Mouse (Mus musculus) cerebellum, postnatal 36 days (tissue): Measurements from ENCODE around the gene Nup214.

ENCODE experiments used
- DNase-seq, 2 experiments: peaks; one replicate each; pipeline ENCODE4 v3.0.0; 2021 to 2022; ENCODE audit warnings: mixed read lengths in 2 of 2

Nup214 gene

DNA sequence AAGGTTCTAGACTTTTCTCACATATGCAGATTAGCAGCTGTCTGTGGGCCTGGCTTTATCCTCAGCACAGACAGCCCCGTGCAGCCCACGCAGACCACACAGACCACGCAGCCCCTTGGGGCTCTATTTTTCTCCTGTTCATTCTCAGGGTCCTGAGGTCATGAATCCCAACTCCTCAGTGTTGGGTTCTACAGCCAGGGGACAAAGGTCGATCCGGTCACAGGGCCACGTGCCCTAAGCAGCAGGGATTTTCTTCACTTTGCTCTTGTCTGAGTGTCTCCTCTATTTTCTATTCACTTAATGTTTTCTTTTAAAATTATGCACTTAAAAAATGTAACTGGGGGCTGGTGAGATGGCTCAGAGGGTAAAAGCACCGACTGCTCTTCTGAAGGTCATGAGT is 101.1 kb downstream of the Nup214 start:
- no peak for DNase-seq

DNA sequence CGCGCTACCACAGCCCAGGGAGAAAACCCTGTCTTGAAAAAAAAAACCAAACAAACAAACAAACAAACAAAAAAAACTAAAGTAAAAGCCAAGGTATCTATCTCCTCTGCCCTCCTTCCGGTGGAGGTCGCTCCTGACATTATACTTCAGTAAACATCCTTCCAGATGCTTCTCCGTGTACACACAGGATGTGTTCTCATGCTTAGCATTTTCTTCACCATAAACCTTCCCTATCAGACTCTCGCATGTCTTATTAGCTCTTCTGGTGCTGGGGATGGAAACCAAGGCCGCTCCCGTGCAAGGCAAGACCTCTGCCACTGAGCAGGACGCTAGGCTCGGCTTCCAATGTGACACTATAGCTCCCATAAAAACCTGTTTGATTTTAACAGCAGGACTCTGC is 103.5 kb downstream of the Nup214 start:
- DNase-seq = no peak

DNA sequence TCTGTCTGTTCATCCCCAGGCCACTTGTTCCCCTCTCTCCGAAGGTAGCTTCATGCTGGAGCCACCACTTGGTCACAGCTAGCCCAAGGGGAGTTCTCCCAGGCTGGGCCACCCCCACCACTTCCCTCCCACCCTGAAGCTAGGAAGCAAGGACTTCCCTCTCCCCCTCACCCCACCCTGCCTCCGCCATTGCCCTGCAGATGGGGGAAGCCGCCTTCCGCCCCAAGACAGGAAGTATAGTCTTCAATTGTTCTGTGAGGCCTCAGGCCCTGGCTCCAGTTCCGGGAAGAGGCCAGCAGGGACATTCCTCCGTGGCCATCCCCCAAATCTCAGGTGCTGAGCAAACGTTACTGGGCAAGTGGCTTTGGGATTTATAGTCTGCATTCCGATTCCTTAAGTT is 104.3 kb downstream of the Nup214 start:
- DNase-seq = no peak

DNA sequence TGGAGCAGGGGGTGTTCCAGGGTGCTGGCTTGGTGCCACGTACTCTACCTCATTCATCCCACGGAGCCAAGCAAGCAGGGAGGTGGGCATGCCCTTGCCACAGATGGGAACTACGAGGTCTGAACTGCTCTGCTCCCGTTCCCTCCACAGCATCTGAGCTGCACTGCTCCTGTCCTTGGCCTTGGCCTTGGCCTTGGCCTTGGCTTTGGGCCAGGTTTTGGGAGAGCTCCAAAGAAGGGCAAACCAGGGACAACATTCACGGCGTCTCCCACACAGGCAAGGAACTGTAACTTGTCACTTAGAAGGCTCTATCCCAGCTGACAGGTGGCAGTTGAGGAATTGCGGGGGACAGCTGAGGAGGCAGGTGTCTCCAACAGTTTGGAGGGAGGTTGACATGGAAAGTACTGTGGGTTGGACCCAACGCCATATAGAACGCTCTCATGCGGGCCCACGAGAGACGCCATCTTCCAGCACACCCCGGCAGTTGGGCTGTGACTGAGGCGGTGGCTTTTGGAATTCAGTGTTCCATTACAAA is 105.0 kb downstream of the Nup214 start:
- no peak for DNase-seq

DNA sequence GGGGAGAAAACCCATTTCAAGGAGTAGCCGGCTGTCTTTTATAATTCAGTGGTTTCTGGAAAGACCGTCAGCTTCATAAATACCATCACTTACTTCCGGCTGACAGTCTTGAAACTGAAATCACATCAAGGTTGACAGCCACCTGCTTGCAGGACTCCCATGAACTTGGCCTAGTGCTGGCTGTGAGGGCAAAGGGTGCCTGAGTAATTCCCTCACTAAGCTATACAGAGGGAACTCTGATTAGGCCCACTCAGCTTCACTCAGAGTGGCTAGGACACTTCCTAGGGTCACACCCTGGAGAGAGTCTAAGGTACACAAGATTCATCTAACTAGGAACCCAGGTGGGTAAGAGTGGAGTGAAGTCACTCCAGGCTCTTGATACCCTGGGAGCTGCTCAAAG is 106.4 kb downstream of the Nup214 start:
- DNase-seq = no peak

DNA sequence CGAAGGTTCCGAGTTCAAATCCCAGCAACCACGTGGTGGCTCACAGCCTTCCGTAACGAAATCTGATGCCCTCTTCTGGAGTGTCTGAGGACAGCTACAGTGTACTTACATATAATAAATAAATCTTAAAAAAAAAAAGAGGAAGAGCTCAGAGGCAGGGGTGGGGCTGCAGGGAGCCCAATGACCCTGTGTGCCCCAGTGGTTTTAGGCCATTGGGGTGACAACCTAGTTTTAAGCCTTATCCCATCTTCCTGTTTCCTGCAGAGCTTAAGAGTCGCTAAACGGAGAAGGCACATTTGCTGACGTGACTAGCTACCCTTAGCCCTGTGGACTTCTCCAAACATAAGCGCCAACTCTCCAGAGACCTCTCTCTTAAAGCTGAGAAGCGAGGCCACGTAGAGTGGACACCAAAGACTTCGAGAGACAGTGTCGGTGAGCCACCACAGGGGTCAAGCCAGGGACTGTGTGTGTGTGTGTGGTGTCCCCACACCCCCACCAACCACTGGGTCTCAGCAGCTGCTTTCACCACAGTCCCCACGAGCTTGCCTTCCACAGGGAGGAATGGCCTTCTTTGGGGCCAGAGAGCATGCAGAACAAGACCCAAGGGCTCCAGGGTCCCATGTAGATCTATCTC is 107.2 kb downstream of the Nup214 start:
- no peak for DNase-seq

DNA sequence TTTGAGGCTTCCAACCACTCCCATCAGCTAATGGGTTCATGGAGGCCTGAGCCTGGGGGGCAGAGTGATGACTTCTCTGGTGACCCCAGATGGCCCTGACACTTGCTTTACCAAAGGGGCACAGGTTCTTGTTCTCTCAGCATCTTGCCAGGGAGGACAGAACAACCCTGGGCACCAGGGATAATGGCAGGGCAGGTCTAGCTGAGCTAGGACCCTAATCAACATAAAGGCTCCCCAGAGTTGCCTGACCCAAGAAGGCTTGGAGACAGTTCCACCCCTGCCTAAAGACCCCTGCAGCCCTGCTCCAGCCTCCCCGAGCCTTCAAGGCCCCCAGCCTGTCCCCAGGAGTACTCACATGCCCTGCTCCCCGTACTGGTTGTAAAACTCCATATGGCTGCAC is 108.0 kb downstream of the Nup214 start:
- no peak for DNase-seq

DNA sequence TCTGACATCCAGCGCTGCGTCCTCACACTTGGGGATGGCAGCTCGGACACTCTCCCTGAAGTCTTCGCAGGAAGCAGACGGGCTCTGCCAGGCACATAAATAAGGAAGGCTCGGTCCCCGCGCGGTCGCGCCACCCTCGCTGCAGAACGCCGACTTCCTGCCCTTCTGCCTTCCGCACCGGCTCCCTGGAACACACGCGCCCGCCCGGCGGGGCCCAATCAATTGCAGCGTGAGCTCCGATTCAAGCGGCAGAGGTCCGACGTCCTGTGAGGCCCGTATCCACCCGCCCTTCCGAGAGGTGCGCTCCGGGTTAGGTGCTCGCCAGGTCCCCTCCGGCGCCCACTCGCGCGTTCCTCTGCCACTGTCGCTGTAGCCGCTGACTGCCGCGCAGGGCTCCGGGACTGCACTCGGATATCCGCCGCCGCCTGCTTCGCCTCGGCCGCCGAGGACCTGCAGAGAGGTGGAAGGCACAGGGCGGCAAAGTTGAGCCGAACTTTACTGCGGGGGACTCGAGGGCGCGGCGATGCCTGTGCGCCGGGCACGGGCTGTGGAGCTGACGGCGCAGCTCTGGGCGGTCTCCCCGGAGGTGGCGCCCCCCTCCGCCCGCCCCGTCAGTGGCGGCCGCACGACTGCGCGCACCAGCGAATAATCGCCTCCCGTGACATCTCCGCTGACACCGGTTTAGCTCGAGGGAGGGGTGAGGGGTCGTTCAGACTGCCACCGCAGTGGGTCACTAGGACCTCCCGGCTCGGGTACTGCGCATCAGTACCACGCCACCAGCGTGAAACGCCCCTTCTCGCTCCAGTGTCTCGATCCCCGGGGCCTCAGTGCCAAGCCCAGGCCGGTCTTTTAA is 109.1 kb downstream of the Nup214 start:
- DNase-seq = peak in 1 of 2 experiments; percentile 29

DNA sequence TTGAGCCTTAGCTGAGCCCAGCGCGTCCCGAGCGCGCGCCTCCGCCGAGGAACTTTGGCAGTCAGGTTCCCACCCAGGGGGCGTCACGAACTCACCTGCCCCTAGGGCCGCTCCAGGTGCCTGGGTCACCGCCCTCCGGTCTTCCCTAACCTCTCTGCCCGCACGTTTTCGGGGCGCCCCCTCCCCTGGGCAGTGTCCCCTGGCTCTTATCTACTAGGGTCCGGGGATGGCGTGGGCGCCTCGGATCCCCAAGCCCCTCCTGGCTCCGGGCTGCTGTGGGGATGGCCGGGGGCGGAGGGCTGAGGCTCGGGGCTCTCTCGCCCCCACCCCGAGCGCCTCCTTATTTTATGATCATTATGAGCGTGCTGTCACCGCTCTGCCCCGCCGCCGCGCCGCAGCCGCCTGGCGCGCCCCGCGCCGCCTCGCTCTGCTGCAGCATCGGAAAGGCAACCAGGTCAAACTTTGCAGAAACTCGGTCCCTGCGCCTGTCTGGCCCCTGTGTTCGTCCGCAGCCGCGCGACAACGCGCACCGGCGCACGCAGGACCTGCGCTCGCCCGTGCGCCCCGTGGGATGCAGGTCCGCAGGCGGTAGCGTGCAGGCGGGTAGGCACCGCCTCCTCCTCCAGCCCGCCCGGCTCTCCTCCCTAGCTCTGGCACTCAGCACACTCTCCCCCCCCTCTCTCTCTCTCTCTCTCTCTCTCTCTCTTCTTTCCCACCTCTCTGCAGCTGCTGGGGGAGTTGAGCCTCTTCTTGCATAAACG is 110.1 kb downstream of the Nup214 start, which contains the start of gene Fam78a:
Gene Fam78a, minus strand, starts transcription at position 747 of the 761 bp plus-strand sequence.
- peak; percentile 33 for DNase-seq

DNA sequence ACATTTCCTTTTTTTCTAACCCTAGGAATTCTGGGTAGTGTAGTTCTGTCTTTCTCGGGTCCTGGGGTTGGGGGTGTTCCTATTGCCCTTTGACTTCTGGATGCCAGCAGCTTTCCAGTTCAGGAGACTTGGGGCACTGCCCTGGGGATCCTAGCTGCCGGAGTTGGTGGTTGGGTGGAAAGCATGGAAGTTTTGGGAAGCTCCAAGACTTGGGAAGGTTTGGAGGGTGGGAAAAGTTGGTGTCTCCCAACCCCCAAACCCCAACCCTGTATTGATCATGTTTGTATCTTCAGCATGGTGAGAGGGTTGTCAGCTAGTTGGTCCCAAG is 110.6 kb downstream of the Nup214 start:
- no peak for DNase-seq

DNA sequence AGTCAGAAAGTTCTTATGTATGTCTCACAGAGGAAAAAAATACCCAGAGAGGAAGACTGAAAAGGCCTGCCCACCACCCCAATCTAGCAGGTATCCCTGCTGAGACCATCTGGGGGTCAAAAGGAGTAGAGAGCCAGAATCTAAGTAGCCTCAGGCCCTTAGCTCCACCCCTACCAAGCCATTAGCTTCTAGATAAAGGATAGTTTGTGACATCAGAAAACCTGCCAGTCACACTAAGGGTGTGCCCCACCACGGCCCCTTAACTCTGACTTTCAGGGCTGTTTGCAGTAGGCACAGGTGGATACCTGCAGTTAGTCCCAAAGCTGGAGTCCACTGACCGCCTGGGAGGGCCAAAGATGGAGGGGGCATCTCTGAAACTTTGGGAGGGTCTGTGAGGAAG is 111.0 kb downstream of the Nup214 start:
- DNase-seq = no peak

DNA sequence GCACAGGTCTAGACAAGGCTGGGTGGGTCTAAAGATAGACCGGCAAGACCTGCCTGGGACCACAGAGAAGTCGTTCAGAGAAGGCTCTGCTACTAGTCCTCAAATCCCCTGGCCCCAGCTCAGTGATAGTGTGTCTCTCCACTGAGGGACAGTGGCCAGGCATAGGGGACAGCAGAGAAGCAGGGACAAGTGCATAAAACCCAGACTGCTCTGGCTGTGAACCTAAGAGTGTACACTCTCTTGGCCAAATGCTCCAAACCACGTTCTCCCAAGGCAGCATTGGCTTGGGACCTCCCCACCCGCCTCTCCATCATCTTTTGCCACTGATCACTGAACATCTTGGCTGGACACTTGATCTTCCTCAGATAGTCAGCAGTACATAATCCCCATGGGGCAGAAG is 113.4 kb downstream of the Nup214 start:
- no peak for DNase-seq

DNA sequence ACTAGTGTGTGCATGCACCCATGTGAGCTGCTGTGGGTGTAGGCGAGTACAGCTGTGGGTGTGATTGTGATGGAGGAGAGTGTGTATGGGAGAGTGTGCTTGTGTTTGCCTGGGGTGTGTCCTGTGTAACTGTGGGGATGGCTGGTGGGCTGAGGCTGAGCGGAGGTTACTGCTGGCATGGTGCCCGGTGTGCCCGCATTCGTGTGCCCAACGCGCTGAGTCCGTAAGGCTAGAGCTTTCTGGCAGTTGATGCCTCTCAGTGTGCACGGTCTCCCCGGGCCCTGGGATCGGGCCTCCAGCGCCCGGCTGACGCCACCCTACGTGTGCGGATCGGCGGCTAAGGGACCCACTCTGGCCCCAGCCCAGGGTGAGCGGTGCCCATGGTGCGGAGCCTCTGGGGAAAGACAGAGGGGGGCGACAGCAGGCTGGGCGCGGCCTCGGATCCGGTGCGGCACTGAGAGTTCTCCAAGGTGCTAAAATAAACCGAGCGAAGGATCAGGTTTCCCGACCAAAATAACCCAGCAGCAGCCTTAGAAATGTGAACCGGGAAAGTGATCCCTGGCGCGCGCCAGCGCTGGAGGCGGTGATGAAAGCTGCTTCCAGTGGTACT is 114.2 kb downstream of the Nup214 start:
- peak in 1 of 2 experiments; percentile 28 for DNase-seq

DNA sequence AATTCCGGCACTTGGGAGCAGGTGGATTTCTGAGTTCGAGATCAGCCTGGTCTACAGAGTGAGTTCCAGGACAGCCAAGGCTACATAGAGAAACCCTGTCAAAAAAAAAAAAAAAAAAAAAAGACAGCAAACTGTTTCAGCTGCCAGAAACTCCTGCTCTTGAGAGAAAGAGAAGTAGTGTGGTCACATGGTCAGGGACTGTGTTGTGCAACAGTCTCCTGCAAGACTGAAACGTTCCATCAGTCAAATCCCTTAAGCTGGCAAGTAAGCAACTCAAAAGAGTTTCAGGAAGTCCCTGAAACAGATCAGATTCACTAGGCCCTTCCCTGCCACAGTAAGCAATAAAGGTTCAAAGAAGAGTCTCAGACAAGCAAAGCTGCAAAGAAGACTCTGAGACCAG is 115.4 kb downstream of the Nup214 start:
- DNase-seq = no peak

DNA sequence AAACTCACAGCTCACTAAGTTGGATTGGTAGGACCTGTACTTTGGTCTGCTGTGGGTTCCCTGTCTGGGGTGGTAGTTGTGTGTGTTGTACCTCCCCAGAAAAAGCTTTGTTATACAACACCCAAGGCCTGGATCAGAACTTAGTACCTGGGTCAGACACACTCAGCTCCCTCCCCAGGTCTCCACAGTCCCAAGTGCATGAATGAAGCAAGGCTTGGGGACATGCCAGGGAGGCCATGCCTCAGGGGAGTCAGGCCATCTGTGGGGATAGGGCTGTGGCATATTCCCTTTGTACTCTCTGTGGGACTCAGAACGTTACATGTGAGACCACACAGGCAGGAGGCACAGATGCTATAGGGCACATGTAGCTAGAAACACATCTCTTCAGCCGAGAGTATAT is 115.9 kb downstream of the Nup214 start:
- no peak for DNase-seq

DNA sequence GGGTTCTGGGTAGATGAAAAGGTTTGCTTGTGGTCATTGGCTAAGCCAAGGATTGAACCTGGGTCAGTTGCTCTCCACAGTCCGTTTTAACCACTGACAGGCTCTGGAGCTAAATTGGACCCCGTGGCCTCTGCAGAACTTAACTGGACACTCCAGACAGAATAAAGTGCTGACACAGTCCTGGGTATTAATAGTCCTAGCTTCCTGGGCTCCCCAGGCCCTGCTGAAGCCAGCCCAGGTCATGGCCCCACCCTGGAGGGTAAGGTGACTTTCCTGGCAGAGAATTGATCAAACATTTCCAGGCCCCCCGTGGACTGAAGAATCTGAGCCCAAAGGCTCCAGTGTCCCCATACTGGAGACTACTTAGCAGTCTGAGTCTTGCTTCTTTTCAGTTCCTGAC is 117.7 kb downstream of the Nup214 start:
- no peak for DNase-seq

DNA sequence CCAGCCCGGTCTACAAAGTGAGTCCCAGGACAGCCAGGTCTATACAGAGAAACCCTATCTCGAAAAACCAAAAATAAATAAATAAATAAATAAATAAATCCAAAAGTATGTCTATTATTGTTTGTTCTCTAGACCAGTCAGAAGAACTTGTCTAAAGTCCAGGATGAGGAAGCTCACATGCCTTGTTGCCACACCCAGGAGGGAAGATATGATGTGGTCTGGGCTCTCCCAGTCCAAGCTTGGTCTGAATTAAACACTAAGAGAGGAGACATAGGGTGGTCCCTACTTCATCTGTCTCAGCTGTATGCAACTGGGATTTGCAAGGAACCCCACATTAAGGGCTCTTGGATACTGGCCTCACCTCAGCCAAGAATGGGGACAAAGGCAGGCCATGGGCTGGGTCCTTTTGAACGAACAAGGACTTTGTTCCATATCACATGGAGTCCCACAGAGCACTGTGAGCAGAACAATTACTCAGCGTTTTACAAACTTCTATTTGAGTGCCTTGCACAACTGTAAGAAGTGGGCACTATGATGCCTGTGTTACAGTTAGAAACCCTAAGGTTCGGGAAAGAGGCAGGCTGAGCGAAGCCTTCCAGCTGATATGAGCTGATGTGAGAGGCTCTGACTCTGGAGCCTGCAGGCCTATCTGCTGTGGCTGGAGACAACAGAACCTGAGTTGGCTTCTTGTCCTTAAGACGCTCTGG is 119.9 kb downstream of the Nup214 start:
- DNase-seq = no peak

DNA sequence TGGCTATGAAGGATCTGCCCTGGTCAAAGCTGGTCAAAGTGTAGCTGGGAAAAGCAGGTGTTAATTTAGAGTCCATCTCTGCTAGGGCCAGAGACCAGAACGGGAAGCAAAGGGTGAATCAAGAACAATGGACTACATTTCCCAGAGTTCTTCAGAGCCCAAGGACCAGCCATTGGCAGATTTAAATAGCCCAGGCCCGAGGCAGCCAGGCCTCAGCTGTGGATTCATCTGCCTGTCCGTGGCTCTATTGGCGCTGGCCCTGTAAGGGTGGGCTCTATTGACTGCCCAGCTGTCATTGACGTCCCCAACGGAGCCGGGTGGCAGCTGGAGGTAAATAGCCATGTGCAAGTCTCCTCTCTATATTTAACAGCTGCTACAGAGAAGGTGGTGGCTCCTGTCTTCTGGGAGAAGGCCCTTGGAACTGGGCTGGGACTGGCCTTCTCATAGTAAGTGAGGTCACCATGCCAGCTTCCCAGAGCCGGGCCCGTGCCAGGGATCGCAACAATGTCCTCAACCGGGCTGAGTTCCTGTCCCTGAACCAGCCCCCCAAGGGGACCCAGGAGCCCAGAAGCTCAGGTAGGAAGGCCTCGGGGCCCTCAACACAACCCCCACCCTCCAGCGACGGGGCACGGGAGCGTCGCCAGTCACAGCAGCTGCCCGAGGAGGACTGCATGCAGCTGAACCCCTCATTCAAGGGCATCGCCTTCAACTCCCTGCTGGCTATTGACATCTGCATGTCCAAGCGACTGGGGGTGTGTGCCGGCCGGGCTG is 121.3 kb downstream of the Nup214 start, which contains the start of gene Plpp7:
Gene Plpp7, plus strand, starts transcription at position 178 of the 771 bp plus-strand sequence.
- DNase-seq = peak; percentile 78 to 82

DNA sequence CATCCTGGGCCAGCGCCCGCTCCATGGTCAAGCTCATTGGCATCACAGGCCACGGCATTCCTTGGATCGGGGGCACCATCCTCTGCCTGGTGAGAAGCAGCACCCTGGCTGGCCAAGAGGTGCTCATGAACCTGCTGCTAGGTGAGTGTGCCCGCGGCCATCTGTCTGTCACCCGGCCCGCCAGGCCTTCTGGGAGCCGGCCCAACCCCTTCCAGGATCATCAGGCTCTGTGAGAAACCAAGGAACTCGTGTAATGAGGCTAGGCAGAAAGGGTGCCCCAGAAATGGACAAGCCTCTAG is 121.8 kb downstream of the Nup214 start:
- peak; percentile 71 to 75 for DNase-seq

DNA sequence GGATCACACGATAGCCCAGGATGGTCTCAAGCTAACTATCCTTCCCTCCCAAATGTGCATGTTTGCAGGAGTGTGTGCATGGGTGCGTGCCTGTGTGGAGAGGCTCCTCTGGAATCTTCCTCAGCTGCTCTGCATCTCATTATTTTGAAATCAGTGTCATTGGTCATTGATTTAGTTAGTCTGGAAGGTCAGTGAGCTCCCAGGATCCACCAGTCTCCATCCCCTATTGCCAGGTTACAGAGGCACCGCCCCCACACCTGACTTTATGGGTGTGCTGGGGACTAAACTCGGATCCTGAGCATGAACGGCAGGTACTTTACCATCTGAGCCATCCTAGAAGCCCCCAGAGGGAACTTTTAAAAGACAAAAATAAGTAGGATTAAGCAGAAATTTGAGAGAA is 128.7 kb downstream of the Nup214 start:
- DNase-seq = no peak

DNA sequence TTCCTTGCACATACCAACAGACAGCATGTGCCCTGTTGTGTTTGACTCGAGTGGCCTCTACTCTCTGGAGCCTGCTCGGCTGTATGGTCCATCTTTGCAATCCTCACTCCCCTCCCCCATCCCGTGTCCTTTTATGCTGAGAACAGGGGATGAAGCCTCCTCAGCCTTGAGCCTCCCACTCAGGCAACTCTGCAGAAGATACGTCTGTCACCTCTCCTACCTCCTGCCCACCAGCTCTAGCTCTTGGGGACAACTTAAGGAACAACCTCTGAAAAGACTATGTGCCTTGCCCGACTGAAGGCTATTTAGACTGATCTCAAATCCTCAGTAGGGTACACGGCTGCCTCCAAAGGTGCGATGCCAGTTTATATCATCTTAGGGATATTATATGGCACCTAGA is 129.3 kb downstream of the Nup214 start:
- DNase-seq = no peak
